Mouse (Mus musculus) heart, embryonic 10.5 days (tissue): ENCODE measurements around the gene Rasl11b. TPM values are rescaled to one million over a fixed set of nuclear protein-coding genes. Genes with fewer than 3 reads are reported as not detected.

Experiments
- polyA plus RNA-seq: library from polyadenylated mRNA; unstranded; fragments of >200 nt; fragmentation: Nextera tagmentation; extraction: Ambion mirVana; gene quantifications from 2 replicates; pipeline ENCODE4 v1.2.1, GENCODE M21; 2016

Rasl11b gene
- polyA plus RNA-seq, 1 experiment from 2014 or later: 58.3 TPM

Other genes starting within 250 kb of the Rasl11b start
- gene Usp46, start 126.9 kb upstream of the Rasl11b start, polyA plus RNA-seq: 31.0 and 34.7 TPM in 2 replicates